Mouse (Mus musculus) monocyte, adult 2 months (primary cell): ENCODE results near the gene Gm20765.
"Not testable (repeated sequence)": the region's sequence is repeated elsewhere in the genome, so short reads cannot be mapped to it uniquely, and the experiment has no call there.

Experiments used
- DNase-seq, 2 experiments: peaks; one replicate each; pipeline ENCODE4 v3.0.0; 2022; ENCODE audit warnings: low spot score in 2 of 2, low read depth in 1 of 2

Gene Gm20765

GRCm38 (mm10) chr10:104185233-104185632 is at the start of gene Gm20765:
TSS of gene Gm20765 (plus strand) at chr10:104185533.
- DNase-seq = not testable (repeated sequence)

GRCm38 (mm10) chr10:104142687-104143086 is 42.6 kb upstream of the Gm20765 start, which contains the start of gene Gm21293:
TSS of gene Gm21293 (plus strand) at chr10:104142987.
- not testable (repeated sequence) for DNase-seq

- not testable (repeated sequence) for DNase-seq
Observed at GRCm38 (mm10) chr10:104151197-104151596, 34.1 kb upstream of the Gm20765 start, which contains the start of gene Gm6763. TSS of gene Gm6763 (plus strand) at chr10:104151497.

- not testable (repeated sequence) for DNase-seq
Observed at GRCm38 (mm10) chr10:104159706-104160105, 25.6 kb upstream of the Gm20765 start, which contains the start of gene Gm8764. TSS of gene Gm8764 (plus strand) at chr10:104160006.

GRCm38 (mm10) chr10:104168215-104168614 is 17.1 kb upstream of the Gm20765 start, which contains the start of gene Gm21304:
TSS of gene Gm21304 (plus strand) at chr10:104168515.
- not testable (repeated sequence) for DNase-seq

- not testable (repeated sequence) for DNase-seq
Observed at GRCm38 (mm10) chr10:104176724-104177123, 8.6 kb upstream of the Gm20765 start, which contains the start of gene Gm21312. TSS of gene Gm21312 (plus strand) at chr10:104177024.

- not testable (repeated sequence) for DNase-seq
Observed at GRCm38 (mm10) chr10:104193742-104194141, 8.4 kb downstream of the Gm20765 start, which contains the start of gene Gm4340. TSS of gene Gm4340 (plus strand) at chr10:104194042.

GRCm38 (mm10) chr10:104209655-104210054 is 24.3 kb downstream of the Gm20765 start:
- no peak for DNase-seq

- DNase-seq = no peak
Observed at GRCm38 (mm10) chr10:104210268-104210990, 25.1 kb downstream of the Gm20765 start.

- DNase-seq = no peak
Observed at GRCm38 (mm10) chr10:104214527-104214926, 29.2 kb downstream of the Gm20765 start.

GRCm38 (mm10) chr10:104220303-104221021 is 35.1 kb downstream of the Gm20765 start:
- DNase-seq = no peak
